Mouse (Mus musculus): ENCODE data around the gene Cdpf1. TPM values are rescaled to one million over a fixed set of nuclear protein-coding genes. Genes with fewer than 3 reads are reported as not detected.

Gene Cdpf1
- 41.1 and 42.7 TPM in 2 replicates for polyA plus RNA-seq (2015; fragmentation: Nextera tagmentation; extraction: Ambion mirVana)

DNA sequence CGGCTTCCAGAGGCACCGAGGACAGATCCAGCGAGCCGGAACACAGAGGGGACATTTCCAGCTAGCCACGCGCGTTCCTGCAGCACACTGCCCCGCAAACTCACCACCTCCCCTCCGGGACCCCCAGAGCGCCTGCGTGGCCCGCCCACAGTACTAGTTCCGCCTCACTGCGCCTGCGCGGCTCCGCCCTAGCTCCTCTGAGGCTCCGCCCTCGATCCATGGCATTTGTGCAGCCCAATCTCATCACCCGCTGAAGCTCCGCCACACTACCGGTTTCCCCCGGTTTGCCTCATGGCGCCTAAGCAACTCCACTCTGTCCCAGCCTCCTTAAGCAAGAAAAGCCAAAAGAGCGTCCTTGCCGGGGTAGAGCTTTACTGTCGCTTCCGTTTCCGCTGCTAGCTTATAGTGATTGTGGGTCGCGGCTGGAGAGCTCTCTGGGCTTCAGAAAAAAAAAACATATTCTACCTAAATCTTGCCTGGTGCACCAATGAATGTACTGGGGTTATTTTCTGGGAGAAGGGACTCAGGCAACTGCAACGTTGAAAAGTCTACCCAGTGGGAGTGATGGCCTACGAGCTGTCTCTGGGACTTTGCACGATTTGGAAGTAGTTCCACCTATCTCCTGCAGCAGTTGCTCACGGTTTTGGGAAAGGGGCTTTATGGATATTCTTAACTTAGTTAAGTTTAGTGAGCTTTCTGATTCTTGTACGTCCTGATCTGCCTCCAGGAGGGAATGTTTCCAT lies at the start of gene Cdpf1:
TSS of gene Cdpf1 (minus strand) at position 163 of the 743 bp plus-strand sequence.
- WGBS = 3% methylated on average over 36 of the region's 36 CpGs
- Histone ChIP-seq H3K9me3 (no peaks in the 10 kb centered on the region), H3K4me1 (peaks cover 9% of the 10 kb centered on the region), H3K4me2 (peak within 1 kb of the TSS; percentile 69), H3K36me3 (no peaks in the 10 kb centered on the region), H3K4me3 (replicated peaks) (peak within 1 kb of the TSS; percentile 65), H3K27ac (peak within 1 kb of the TSS; percentile 89), H3K9ac (peak within 1 kb of the TSS; percentile 71), H3K27me3 (replicated peaks) (no peaks in the 10 kb centered on the region)
- ATAC-seq (ENCODE audit: insufficient read depth, low FRiP score, low read depth) = peak; percentile 94

DNA sequence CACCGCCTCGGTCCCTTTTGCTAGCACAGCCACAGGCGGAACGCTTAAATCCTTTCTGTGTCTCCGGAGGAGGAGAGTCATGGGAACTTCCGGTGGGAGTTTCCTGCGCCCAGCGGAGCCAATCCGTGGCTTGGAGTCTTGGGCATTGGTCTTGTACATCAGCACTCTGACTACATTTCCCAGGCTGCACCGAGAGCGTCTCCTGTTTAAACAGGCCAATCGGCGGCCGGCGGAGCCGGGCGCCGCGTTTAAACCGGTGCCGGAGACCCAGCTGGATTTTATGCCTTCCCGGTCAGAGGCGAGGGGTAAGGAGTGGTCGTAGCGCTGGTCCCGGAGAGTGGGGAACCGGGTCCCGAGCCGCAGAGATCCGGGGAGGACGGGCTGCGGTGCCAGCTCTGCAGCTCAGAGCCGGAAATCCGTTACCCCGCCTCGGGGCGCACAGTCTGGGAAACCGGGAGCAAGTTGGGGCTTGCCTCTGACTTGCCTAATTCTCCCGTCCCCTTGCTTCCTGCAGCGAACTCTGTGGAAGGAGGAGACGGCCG lies 48.1 kb upstream of the Cdpf1 start, which contains the start of gene Gtse1:
TSS of gene Gtse1 (plus strand) at position 256 of the 542 bp plus-strand sequence.
- Histone ChIP-seq H3K9me3 (no peaks in the 10 kb centered on the region), H3K27me3 (replicated peaks) (no peaks in the 10 kb centered on the region), H3K9ac (peak within 1 kb of the TSS; percentile 77), H3K4me2 (peak within 1 kb of the TSS; percentile 87), H3K4me1 (peaks cover 15% of the 10 kb centered on the region; the same call in 1 of the 2 replicates), H3K4me3 (replicated peaks) (peak within 1 kb of the TSS; percentile 86), H3K36me3 (peaks cover 21% of the 10 kb centered on the region), H3K27ac (peak within 1 kb of the TSS; percentile 76)
- under 1% methylated on average over 42 of the region's 42 CpGs for WGBS
- peak; percentile 99 for ATAC-seq (ENCODE audit: insufficient read depth, low FRiP score, low read depth)

- no peaks in the 10 kb centered on the region for H3K9me3 ChIP-seq
- peaks cover 16% of the 10 kb centered on the region for H3K36me3 ChIP-seq
- peak overlapping the region; percentile 77 for H3K9ac ChIP-seq
- H3K4me1 ChIP-seq = peaks cover 15% of the 10 kb centered on the region; the same call in 1 of the 2 replicates
- H3K4me3 ChIP-seq (replicated peaks) = peak overlapping the region; percentile 86
- H3K27me3 ChIP-seq (replicated peaks) = no peaks in the 10 kb centered on the region
- WGBS = 12% methylated on average over 15 of the region's 15 CpGs
- H3K27ac ChIP-seq = peak overlapping the region; percentile 76
- peak; percentile 16 for ATAC-seq (ENCODE audit: insufficient read depth, low FRiP score, low read depth)
- peak overlapping the region; percentile 87 for H3K4me2 ChIP-seq
Measured at GRCm38 (mm10) chr15:85858980-85859489, 47.5 kb upstream of the Cdpf1 start.

DNA sequence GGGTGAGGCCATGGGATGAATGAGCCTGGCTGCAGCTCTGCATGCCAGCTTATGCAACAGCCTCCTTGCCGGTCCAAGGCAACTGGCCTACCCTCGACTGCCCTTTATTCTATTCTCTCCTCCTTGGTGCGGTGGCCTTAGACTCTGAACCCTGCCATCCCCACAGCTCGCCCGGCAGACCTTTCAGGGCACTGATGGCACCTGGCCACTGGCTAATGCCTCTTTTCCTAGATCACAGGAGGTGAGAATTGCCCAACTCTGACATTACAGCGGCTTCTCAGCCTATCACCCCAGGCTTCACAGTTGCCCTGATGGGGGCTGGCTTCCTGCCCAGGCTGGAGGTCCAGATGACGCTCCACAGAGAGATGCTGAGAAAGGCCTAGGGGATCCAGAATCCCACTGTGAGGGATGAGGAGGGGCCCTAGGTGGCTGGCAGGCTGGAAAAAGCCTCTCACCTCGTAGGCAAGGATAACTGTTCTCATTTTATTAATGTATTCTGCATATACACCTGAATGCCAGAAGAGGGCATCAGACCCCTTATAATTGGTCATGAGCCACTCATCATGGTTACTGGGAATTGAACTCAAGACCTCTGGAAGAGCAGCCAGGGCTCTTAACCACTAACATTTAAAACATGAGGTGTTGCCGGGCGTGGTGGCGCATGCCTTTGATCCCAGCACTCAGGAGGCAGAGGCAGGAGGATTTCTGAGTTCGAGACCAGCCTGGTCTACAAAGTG lies 40.3 kb upstream of the Cdpf1 start:
- Histone ChIP-seq H3K36me3 (no peaks in the 10 kb centered on the region), H3K27ac (no peak overlapping the region), H3K9me3 (no peaks in the 10 kb centered on the region), H3K9ac (no peak overlapping the region), H3K27me3 (replicated peaks) (no peaks in the 10 kb centered on the region), H3K4me2 (no peak overlapping the region), H3K4me1 (no peaks in the 10 kb centered on the region), H3K4me3 (replicated peaks) (no peak overlapping the region)
- ATAC-seq (ENCODE audit: insufficient read depth, low FRiP score, low read depth) = no peak
- 77% methylated on average over 12 of the region's 12 CpGs for WGBS

DNA sequence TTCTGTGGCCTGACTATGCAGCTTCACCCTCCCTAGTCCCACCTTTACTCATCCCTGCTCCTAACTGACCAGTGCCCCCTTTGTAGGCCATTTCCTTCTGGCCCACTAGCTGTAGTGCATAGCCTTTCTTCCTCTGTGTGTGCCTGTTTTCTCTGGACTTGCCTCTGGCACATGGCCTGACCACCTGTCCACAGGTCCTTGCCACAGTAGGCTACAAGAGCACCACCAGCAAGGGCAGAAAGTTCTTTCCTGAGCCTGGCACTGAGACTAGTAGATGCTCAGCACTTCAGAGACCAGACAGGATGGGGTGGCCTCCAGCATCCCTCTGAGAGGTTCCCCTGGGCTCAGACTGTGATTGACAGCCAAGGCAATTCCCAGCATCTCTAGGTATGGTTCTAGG lies 33.6 kb upstream of the Cdpf1 start:
- ATAC-seq (ENCODE audit: insufficient read depth, low FRiP score, low read depth) = no peak
- Histone ChIP-seq H3K9me3 (no peaks in the 10 kb centered on the region), H3K4me2 (no peak overlapping the region), H3K36me3 (no peaks in the 10 kb centered on the region), H3K9ac (no peak overlapping the region), H3K4me1 (no peaks in the 10 kb centered on the region), H3K4me3 (replicated peaks) (no peak overlapping the region), H3K27me3 (replicated peaks) (no peaks in the 10 kb centered on the region), H3K27ac (no peak overlapping the region)

DNA sequence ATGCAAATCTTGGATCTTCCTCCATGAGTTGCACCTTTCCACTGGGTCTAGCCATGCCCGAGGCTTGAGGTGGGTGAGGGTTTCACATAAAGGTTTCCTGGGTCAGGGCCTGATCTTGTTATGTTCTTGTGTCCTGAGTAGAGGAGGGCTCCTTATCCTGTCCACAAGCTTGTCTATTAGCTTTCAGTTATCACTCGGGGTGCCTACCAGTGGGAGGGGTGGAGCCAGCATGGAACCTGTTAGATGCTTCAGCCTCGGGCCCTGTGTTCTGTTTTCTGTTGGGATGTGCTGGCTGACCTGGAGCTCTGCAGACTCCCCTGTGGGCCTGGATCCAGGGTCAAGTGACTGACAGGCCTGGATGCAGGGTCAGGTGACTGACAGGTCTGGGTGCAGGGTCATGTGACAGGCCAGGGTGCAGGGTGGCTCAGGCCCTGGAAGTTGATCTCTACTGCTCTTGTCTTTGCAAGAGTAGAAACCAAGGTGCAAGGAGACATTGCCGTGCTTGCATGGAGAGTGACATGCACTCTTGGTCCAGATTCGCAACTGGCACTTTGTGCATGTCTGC lies 30.4 kb upstream of the Cdpf1 start:
- no peaks in the 10 kb centered on the region for H3K4me1 ChIP-seq
- H3K36me3 ChIP-seq = no peaks in the 10 kb centered on the region
- H3K9ac ChIP-seq = no peak overlapping the region
- 70% methylated on average over 5 of the region's 5 CpGs for WGBS
- H3K9me3 ChIP-seq = no peaks in the 10 kb centered on the region
- H3K27ac ChIP-seq = no peak overlapping the region
- H3K4me3 ChIP-seq (replicated peaks) = no peak overlapping the region
- no peak overlapping the region for H3K4me2 ChIP-seq
- ATAC-seq (ENCODE audit: insufficient read depth, low FRiP score, low read depth) = peak; percentile 27; the same call in 1 of the 2 replicates
- no peaks in the 10 kb centered on the region for H3K27me3 ChIP-seq (replicated peaks)

- ATAC-seq (ENCODE audit: insufficient read depth, low FRiP score, low read depth) = no peak
- no peak overlapping the region for H3K4me3 ChIP-seq (replicated peaks)
Measured at GRCm38 (mm10) chr15:85840983-85841382, 29.5 kb upstream of the Cdpf1 start.

GRCm38 (mm10) chr15:85836887-85837286 lies 25.4 kb upstream of the Cdpf1 start:
- Histone ChIP-seq H3K27me3 (replicated peaks) (no peaks in the 10 kb centered on the region), H3K4me2 (no peak overlapping the region), H3K9me3 (no peaks in the 10 kb centered on the region), H3K27ac (no peak overlapping the region), H3K36me3 (no peaks in the 10 kb centered on the region), H3K4me3 (replicated peaks) (no peak overlapping the region), H3K4me1 (0 out of 2 replicates have a peak, but pooled peaks cover 2% of the 10 kb centered on the region), H3K9ac (no peak overlapping the region)
- ATAC-seq (ENCODE audit: insufficient read depth, low FRiP score, low read depth) = no peak
- 85% methylated on average over 5 of the region's 5 CpGs for WGBS

More at GRCm38 (mm10) chr15:85840983-85841382, 29.5 kb upstream of the Cdpf1 start:
- H3K9ac ChIP-seq = no peak overlapping the region
- no peaks in the 10 kb centered on the region for H3K9me3 ChIP-seq
- WGBS = 40% methylated on average over 6 of the region's 6 CpGs
- H3K4me2 ChIP-seq = no peak overlapping the region
- no peaks in the 10 kb centered on the region for H3K36me3 ChIP-seq
- no peaks in the 10 kb centered on the region for H3K27me3 ChIP-seq (replicated peaks)
- no peak overlapping the region for H3K27ac ChIP-seq
- no peaks in the 10 kb centered on the region for H3K4me1 ChIP-seq

DNA sequence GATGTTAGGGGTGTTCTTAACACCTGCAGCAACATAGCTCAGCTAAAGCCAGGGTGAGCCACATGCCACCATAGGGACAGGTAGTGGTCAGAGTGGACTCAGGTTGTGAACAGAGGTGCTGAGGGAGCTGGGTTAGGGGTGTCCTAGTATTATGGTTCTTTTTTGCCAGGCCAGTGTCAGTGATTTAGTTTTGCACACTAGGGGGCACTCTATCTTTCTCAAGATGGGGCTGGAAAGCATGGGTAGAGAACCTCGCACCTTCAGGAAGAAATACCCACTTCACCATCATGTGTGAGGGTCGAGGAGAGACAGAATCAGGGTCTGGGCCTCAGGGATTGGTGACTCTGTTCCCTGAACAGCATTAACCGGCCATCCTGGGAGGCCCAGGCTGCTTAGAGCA lies 23.8 kb upstream of the Cdpf1 start:
- Histone ChIP-seq H3K9me3 (no peaks in the 10 kb centered on the region), H3K9ac (no peak overlapping the region), H3K36me3 (no peaks in the 10 kb centered on the region), H3K27me3 (replicated peaks) (no peaks in the 10 kb centered on the region), H3K4me2 (no peak overlapping the region), H3K27ac (no peak overlapping the region), H3K4me3 (replicated peaks) (no peak overlapping the region), H3K4me1 (0 out of 2 replicates have a peak, but pooled peaks cover 6% of the 10 kb centered on the region)
- WGBS = 48% methylated on average over 3 of the region's 3 CpGs
- ATAC-seq (ENCODE audit: insufficient read depth, low FRiP score, low read depth) = no peak

DNA sequence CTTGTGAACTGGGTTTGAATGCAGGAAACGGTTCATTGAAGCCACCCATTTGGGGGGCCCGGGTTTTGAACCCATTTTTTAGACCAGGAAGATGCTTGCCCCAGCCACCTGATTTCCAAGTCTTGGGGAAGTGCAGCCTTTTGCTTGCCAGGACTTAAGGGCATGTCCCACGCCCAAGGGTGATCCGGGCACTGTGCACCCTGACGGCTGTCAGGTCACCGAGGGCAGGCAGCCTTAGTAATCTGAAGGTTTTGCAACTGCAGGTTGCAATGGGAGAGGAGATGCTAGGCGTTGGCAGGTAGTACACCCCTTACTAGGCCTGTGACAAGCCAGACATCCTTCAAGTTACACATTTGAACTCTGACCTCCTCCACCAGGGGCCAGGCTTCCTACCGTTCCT lies 21.1 kb upstream of the Cdpf1 start:
- no peaks in the 10 kb centered on the region for H3K9me3 ChIP-seq
- no peak overlapping the region for H3K27ac ChIP-seq
- no peaks in the 10 kb centered on the region for H3K27me3 ChIP-seq (replicated peaks)
- peak overlapping the region; percentile 78 for H3K4me2 ChIP-seq
- no peaks in the 10 kb centered on the region for H3K36me3 ChIP-seq
- H3K4me1 ChIP-seq = 0 out of 2 replicates have a peak, but pooled peaks cover 6% of the 10 kb centered on the region
- no peak for ATAC-seq (ENCODE audit: insufficient read depth, low FRiP score, low read depth)
- H3K9ac ChIP-seq = no peak overlapping the region
- peak overlapping the region; percentile 51 for H3K4me3 ChIP-seq (replicated peaks)
- 39% methylated on average over 8 of the region's 8 CpGs for WGBS

DNA sequence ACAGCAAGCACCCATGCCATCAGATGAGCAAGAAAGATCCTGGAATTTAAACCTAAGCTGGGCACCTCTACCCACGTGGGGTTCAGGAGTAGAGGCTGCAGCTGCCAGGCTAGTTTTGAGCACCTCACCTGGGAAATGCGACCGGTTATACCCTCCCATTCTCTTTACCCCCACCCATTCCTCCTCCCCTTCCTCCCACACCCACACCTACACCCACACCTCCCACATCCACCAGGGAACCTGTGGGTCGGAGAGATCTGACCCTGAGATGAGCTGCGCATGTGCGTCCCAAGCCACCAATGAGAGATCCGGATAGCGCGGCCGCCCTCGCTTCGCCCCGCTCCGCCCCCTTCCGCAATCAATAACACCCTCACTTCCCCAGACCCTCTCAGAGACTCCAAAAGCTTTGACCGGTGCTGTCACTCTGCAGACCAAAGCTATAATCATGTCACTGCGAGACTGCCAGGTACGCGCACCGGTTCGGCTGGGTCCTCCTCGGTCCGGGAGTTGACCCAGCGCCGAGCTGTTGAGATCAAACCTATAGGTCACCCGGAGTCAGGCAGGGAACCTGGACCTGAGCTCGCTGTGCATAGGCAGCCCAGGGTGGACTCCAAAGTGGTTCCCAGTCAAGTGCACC lies 20.6 kb upstream of the Cdpf1 start, which contains the start of gene Ttc38:
TSS of gene Ttc38 (plus strand) at position 353 of the 637 bp plus-strand sequence.
- Histone ChIP-seq H3K4me3 (replicated peaks) (peak within 1 kb of the TSS; percentile 51), H3K9ac (peak within 1 kb of the TSS; percentile 14; the same call in 1 of the 2 replicates), H3K27me3 (replicated peaks) (no peaks in the 10 kb centered on the region), H3K4me2 (peak within 1 kb of the TSS; percentile 78), H3K9me3 (no peaks in the 10 kb centered on the region), H3K4me1 (0 out of 2 replicates have a peak, but pooled peaks cover 6% of the 10 kb centered on the region), H3K36me3 (no peaks in the 10 kb centered on the region), H3K27ac (no peak within 1 kb of the TSS)
- peak; percentile 92 for ATAC-seq (ENCODE audit: insufficient read depth, low FRiP score, low read depth)
- WGBS = under 1% methylated on average over 27 of the region's 27 CpGs

Measured in stomach, embryonic 15.5 days (tissue).